Mouse (Mus musculus): ENCODE measurements at regions not wholly inside any gene's neighbourhood (a gene's known extent, or its start where the extent isn't known, plus 50 kb on each side); places are given as distances from the start of the nearest gene placed in this dataset.

DNA sequence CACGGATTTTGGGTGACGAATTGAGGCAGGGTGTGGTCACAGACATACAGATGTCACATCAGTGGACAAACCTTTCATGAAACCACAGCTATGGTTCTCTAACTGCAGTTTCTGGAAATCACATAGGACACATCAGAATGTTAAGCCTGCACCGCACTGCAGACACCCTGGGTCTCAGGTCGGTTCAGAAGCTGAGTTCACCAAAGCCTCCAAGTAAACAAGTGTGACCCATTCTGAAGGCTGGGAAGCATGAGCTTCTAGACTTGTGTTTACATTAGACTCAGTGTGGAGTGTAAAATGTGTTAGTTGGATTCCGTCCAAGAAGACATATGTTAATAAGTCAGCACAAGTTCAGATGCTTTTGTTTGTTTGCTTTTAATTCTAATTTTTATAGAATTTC lies 78.3 kb upstream of the Trim52 start:
- no peak for DNase-seq (ENCODE audit: extremely low read depth)
- dilution Hi-C loops (cut with MboI; ENCODE audit: extremely low pct_ligation_motif_present, extremely low pct_unique_long_range_greater_than_20kb, low sequenced_read_pairs) (no loop called here), in situ Hi-C loops (cut with MboI; ENCODE audit: low pct_ligation_motif_present, low pct_unique_long_range_greater_than_20kb, low sequenced_read_pairs) (no loop called here)
- Histone ChIP-seq H3K4me1 (ENCODE audit: control insufficient read depth in 1 of 2, insufficient read depth in 2 of 2) (peaks cover 0 to 4% of the 10 kb centered on the region in 2 experiments; a peak in 1 of 4 replicates), H3K9me3 (replicated peaks; ENCODE audit: low read length) (peaks cover 26% of the 10 kb centered on the region), H3K36me3 (replicated peaks in 1 of 2; ENCODE audit: control insufficient read depth in 1 of 2, insufficient read depth in 1 of 2, low read length in 1 of 2) (no peaks in the 10 kb centered on the region), H3K27ac (ENCODE audit: insufficient read depth, low read depth) (no peak overlapping the region), H3K79me2 (replicated peaks; ENCODE audit: control insufficient read depth, extremely low read depth, insufficient read depth, poor library complexity, severe bottlenecking) (no peaks in the 10 kb centered on the region), H3K4me3 (replicated peaks in 1 of 3; ENCODE audit: low read depth in 2 of 3, low read length in 2 of 3, poor library complexity in 1 of 3) (no peak overlapping the region), H3K27me3 (replicated peaks) (no peaks in the 10 kb centered on the region), H3K4me2 (ENCODE audit: insufficient read depth, low read depth, poor library complexity, severe bottlenecking) (no peak overlapping the region), H3K9ac (ENCODE audit: insufficient read depth, low read depth) (no peak overlapping the region)
- TF ChIP-seq GABPA (IDR thresholded peaks at IDR 0.05; ENCODE audit: insufficient replicate concordance, low read depth, low read length) (no peak), TBP (conservative IDR thresholded peaks at IDR 0.05; ENCODE audit: low read depth, low read length) (no peak), MXI1 (IDR thresholded peaks at IDR 0.05; ENCODE audit: low read depth, low read length) (no peak), ZKSCAN1 (IDR thresholded peaks at IDR 0.05; ENCODE audit: borderline replicate concordance, low read depth, low read length) (no peak), HCFC1 (IDR thresholded peaks at IDR 0.05; ENCODE audit: low read depth, low read length) (no peak), MYC (IDR thresholded peaks at IDR 0.05; ENCODE audit: low read depth, low read length) (no peak), CHD1 (IDR thresholded peaks at IDR 0.05; ENCODE audit: low read depth, low read length) (no peak), ELF1 (IDR thresholded peaks at IDR 0.05; ENCODE audit: low read depth, low read length) (no peak), ZMIZ1 (IDR thresholded peaks at IDR 0.05; ENCODE audit: low read depth, low read length) (no peak), KAT2A (IDR thresholded peaks at IDR 0.05; ENCODE audit: insufficient replicate concordance, low read length) (no peak), ZNF384 (IDR thresholded peaks at IDR 0.05; ENCODE audit: low read depth, low read length) (no peak), EP300 (IDR thresholded peaks at IDR 0.05; ENCODE audit: low read length) (no peak), MAX (IDR thresholded peaks at IDR 0.05; ENCODE audit: low read length) (no peak)

- H3K27me3 ChIP-seq (replicated peaks), result no peaks in the 10 kb centered on the region
- in situ Hi-C loops (cut with MboI; ENCODE audit: low pct_ligation_motif_present, low pct_unique_long_range_greater_than_20kb, low sequenced_read_pairs), result no loop called here
- DNase-seq (ENCODE audit: extremely low read depth), result no peak
Measured at GRCm38 (mm10) chr14:106031094-106031493, 74.9 kb upstream of the Trim52 start.

More at GRCm38 (mm10) chr14:106031094-106031493, 74.9 kb upstream of the Trim52 start:
- no peak overlapping the region for H3K4me3 ChIP-seq (replicated peaks in 1 of 3; ENCODE audit: low read depth in 2 of 3, low read length in 2 of 3, poor library complexity in 1 of 3)
- peaks cover 0 to 3% of the 10 kb centered on the region in 2 experiments; a peak in 1 of 4 replicates for H3K4me1 ChIP-seq (ENCODE audit: control insufficient read depth in 1 of 2, insufficient read depth in 2 of 2)
- no peak overlapping the region for H3K4me2 ChIP-seq (ENCODE audit: insufficient read depth, low read depth, poor library complexity, severe bottlenecking)
- H3K36me3 ChIP-seq (replicated peaks in 1 of 2; ENCODE audit: control insufficient read depth in 1 of 2, insufficient read depth in 1 of 2, low read length in 1 of 2), result no peaks in the 10 kb centered on the region
- H3K9ac ChIP-seq (ENCODE audit: insufficient read depth, low read depth), result no peak overlapping the region
- dilution Hi-C loops (cut with MboI; ENCODE audit: extremely low pct_ligation_motif_present, extremely low pct_unique_long_range_greater_than_20kb, low sequenced_read_pairs), result no loop called here
- TF ChIP-seq MAFK (IDR thresholded peaks at IDR 0.05; ENCODE audit: insufficient replicate concordance, low read length) (no peak), JUN (IDR thresholded peaks at IDR 0.05; ENCODE audit: insufficient read depth, low read depth, low read length) (no peak), CHD1 (IDR thresholded peaks at IDR 0.05; ENCODE audit: low read depth, low read length) (no peak), ELF1 (IDR thresholded peaks at IDR 0.05; ENCODE audit: low read depth, low read length) (no peak), POLR2AphosphoS2 (IDR thresholded peaks at IDR 0.05; ENCODE audit: low read depth, low read length) (no peak), CTCF (conservative IDR thresholded peaks at IDR 0.05 in 1 of 2, IDR thresholded peaks at IDR 0.05 in 1 of 2; ENCODE audit: low read depth in 2 of 2, low read length in 2 of 2) (no peak), ZC3H11A (IDR thresholded peaks at IDR 0.05; ENCODE audit: low read depth, low read length) (no peak), MAX (IDR thresholded peaks at IDR 0.05; ENCODE audit: low read length) (no peak)
- H3K27ac ChIP-seq (ENCODE audit: insufficient read depth, low read depth), result no peak overlapping the region
- no peaks in the 10 kb centered on the region for H3K79me2 ChIP-seq (replicated peaks; ENCODE audit: control insufficient read depth, extremely low read depth, insufficient read depth, poor library complexity, severe bottlenecking)
- H3K9me3 ChIP-seq (replicated peaks; ENCODE audit: low read length), result peaks cover 18% of the 10 kb centered on the region

All from CH12.LX (cell line).